Mouse (Mus musculus) neural tube, embryonic 10.5 days (tissue): ENCODE results near the gene Pdgfa.

ENCODE experiments used
- DNase-seq: peaks from one replicate; pipeline ENCODE4 v3.0.0-alpha.2; 2017; ENCODE audit warnings: low spot score; ENCODE audit errors: extremely low spot score

Pdgfa gene

GRCm38 (mm10) chr5:138997171-138997788, at the start of gene Pdgfa:
Pdgfa (minus strand) TSS chr5:138997370.
- DNase-seq, result peak; percentile 81

GRCm38 (mm10) chr5:139046636-139047035, 49.5 kb upstream of the Pdgfa start:
- DNase-seq, result no peak

GRCm38 (mm10) chr5:139043546-139043945, 46.4 kb upstream of the Pdgfa start:
- no peak for DNase-seq

DNA sequence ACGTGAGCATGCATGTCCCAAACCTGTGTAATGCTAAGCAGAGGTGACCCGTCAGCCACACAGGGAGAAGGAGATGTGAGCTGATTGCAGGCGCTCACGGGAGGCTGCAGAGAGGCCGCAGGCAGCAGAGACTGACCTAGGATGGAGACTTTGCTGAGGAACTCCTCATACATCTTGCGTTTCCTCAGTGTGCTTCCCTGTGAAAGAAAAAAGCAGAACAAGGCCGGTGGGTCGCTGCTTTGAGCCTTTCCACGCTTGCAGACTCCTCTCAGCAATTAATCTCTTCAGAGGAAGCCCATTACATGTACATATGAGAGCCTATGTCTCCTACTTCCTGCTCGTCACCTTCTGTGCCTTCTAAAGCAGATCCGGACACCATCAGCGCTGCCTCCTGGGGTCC, 45.1 kb upstream of the Pdgfa start:
- no peak for DNase-seq

- DNase-seq, result no peak
Observed at GRCm38 (mm10) chr5:139035171-139035570, 38.0 kb upstream of the Pdgfa start.

- no peak for DNase-seq
Observed at GRCm38 (mm10) chr5:139034746-139035145, 37.6 kb upstream of the Pdgfa start.

GRCm38 (mm10) chr5:139033406-139034317, 36.5 kb upstream of the Pdgfa start:
- no peak for DNase-seq

- peak; percentile 42 for DNase-seq
Observed at GRCm38 (mm10) chr5:139027603-139028002, 30.4 kb upstream of the Pdgfa start.

DNA sequence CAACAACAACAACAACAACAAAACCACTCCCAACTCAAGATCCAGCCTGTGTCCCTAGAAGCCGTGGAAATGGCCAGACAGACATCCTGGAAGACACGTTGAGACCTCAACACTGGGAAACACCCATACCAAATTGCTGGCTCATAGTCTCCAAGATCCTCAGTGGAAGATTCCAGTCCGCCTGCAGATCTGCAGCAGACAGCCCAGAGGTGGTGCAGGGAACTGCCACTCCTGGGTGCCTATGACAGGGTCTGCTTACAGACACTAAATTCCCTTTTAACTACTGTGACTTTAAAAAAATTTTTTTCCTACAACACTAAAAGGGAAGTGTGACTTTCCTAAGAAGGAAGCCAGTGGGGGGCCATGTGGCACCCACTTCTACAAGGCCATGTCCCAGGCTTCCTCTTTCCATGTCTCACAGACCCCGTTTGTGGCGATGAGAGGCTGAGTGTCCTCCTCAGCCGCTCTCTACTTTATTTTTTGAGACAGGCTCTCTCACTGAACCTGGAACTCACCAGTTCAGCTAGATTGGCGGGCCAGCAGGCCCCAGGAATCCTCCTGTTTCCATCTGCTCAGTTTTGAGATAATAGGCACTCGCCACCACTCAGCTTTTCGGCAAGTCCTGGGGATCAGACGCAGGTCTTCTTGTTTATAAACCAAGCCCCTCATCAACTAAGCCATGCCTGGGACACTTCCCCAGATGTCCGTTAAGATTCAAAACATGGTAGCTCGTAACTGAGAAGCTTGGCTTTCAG, 27.4 kb upstream of the Pdgfa start:
- no peak for DNase-seq

DNA sequence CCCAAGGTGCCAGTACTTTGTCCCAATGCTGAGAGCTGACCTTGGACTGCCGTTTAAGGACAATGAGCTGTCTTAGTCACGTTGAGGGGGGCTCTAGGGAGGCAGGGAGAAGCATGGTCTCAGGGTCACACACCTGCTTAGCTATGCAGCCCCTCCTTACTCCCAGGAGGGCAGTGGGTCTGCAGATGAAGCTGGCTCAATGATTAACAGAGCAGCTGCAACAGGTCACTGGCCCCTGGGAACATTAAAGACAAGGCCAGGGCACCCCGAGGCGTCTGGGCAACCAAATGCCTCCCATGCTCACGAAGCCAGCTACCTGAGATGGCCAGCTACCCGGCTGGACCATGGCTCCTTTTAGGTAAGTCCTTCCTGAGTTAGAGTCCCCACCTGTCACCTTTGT, 23.4 kb upstream of the Pdgfa start:
- no peak for DNase-seq

DNA sequence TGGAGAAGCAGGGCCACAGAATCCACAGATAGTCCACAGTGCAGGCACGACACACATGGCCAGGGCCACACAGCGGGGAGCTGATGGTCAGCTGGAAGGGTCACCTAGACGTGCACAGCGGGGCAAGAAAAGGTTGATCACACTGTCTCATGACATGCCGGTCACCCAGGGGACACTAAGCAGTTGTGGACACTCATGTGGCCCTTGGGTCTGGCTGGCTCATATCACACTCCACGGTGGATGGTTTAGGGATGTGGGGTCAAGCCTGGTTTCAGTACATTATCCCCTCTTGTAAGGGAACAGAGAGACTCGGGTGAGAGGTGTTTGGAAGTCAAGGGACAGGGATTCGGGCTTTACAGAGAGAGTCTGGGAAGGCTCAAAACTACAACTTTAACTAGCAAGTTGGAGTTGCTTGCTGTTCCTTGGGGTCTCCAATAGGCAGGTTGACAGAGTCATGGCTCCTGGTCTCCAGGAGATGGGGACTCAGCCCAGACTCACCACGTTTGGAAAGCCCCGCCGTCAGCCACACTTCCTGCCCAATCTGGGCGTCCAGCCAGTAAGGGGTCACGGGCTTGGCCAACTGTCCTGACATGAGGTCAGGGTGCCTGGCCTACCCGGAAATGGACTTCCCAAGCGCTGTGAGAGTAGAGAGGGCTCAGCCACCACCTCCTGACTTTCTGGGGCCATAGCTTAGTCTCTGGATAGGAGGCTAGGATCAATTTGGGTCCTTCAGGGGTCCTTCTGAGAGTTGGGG, 20.4 kb upstream of the Pdgfa start:
- DNase-seq, result no peak

DNA sequence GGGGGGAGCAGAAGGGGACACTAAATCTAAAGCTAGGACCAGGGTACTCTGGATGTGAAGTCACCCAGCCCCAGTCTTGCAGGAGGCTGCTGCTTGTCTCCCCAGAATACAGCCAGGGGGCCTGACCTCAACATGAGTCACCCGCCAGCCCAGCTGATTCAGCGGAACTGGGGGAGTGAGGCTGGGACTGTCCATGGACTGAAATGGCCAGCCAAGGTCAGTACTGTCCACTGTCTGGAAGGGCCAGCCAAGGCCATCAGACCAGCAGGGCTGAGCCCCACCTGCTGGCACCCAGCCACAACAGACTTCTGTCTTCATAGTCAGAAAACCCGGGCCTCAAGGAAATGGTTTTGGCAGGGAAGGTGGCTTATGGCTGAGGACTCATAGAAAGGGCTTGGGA, 17.9 kb upstream of the Pdgfa start:
- DNase-seq, result no peak

- DNase-seq, result no peak
Observed at GRCm38 (mm10) chr5:139010649-139011048, 13.5 kb upstream of the Pdgfa start.

DNA sequence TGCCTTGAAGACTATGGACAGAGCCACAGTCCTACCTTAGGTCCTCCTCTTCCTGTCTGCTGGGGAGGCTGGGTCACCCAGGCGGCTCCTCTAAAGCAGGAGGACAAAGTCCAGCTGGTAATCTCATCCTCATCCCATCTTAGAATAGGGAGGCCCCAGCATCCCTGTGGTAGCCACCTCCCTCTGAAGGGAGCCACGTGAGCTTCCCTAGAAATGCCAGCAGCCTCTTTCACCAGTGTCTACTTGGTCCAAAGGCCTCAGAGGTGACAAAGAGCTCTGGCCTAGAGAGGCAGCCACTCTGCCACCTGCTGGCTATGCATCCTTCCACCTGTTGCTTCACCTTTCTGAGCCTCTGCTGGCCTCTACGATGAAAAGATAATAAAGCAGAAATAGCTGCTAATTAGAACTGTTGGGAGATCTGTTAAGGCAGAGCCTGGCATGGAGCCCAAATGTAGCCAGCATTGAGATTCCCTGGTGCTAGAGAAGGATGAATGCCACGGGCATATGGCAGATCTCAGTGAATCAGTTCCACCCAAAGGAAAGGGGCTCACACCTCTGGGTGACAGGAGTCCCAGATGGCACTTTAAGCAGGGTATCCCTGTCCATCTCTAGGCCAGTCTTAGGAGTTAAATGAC, 10.1 kb upstream of the Pdgfa start:
- no peak for DNase-seq

DNA sequence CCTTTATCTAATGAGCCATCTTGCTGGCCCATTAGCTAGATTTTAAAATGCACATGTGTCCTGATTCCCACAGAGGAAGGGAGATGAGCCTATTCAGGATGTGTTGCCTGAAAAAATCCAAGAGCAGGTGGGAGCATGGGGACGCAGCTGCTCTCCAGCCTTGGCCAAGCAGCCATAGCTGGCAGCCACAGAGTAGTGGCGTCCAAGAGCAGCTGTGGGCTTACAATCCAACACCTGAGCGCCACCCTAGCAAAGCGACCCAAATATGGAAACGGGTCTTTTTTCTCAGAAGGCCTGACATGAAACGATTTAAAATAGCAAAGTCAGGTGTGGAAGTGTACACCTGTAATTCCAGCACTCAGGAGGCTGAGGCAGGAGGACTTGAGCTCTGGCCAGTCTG, 7.4 kb upstream of the Pdgfa start:
- DNase-seq, result no peak

GRCm38 (mm10) chr5:138999716-139000115, 2.5 kb upstream of the Pdgfa start:
- DNase-seq, result no peak

DNA sequence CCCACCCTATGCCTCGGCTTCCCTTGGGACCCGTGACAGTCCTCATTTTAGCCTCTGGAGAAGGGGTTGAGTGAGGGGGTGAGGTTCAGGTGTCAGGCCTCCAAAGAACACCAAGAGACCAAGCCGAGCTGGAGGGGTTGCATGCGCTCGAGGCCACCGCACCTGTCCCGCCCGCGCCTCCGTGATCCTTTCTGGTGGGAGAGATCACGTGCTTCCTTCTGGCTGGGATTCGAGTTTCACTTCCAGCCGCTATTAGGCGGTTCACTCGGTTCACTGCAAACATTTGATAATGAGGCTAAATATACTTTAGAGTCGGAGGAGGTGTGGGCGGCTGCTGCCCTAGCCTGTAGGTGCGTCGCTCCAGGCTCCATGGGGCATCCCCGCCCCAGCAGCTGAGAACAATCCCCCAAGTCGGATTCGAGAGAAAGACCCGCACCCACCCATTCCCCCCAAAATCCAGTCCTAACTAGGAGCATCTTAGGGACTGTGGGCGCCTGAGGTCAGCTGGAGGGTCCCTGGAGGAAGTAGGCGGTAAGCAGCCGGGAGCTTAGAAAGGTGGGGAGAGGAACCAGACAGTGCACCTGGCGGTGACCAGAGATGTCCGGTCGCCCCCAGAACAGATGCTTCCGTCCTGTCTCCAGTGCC, 888 bp upstream of the Pdgfa start:
- peak; percentile 46 for DNase-seq

DNA sequence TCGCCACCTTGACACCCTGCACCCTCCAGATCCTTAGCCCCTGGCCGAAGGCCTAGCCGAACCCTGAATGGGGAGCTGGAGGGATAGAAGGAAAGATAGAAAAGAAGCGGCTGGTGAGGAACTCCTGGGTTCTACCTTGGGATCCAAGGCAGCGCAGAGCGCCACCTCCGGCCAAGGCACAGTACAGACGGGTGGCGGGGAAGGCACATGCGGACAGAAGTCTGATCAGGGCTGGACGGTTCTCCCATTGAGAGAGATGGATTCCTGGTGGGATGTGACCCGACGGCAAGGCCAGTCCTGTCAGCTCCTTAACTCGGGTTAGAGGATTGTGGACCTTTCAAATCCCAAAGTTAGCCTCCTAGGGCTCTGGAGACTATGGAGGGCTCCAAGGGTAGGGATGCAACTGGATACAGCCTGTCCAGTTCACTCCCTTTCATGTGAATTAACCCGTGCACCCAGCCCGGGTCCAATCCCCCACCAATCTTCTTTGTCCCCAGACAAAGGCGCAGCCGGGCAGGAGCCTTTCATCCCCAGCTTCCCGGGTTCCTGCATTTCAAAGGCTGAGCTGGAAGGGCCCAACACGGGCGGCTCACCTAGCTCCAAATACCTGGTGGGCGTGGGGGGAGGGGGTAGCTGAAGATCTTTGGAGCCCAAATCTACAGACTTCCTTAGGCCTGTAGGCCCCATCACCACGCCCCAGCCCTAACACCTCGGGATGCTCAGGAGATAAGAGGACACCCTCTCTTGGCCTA, 672 bp downstream of the Pdgfa start:
- DNase-seq, result no peak

DNA sequence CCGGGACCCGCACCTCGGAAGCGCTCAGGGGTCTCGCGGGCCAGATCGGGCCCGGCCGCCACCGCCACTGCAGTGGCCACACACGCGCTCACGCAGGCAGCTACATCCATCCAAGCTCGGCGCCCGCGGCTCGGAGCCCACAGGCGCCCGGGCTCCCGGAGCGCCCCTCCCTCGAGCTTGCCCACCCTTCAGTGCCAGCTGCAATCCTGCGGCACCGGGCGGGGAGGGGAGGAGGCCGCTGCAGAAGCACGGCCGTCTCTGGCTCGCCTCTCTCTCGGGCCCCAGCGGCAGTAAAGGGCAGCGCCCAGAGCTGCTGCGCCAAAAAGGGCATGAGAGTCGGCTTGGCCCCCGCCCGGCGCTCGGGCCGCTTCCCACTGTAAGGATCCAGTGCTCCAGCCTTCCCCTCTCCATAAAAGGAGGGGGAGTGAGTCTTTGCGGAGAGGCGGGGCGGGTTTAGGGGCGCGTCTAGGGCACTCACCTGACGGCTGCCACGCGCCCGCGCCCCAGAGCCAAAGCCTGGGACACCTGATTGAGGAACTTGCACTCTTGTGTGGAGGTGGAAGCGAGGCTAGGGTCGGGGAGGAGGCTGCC, 1.4 kb downstream of the Pdgfa start:
- DNase-seq, result peak; percentile 76
